Mouse (Mus musculus) cerebellum, adult 2 months (tissue): ENCODE results near the gene Ablim2. TPM values are rescaled to one million over a fixed set of nuclear protein-coding genes. Genes with fewer than 3 reads are reported as not detected.

Experiments
- DNase-seq, 2 experiments: peaks; one replicate each; pipeline ENCODE4 v3.0.0; 2021
- H3K27ac ChIP-seq: fragments of 200-500 bp; 2 replicates; pipeline ENCODE4 v1.5.1; 2012; ENCODE audit warnings: low read length, control low read depth, inconsistent platforms; ENCODE audit not compliant: insufficient read depth
- H3K27me3 ChIP-seq: fragments of 200-500 bp; 2 replicates; pipeline ENCODE4 v1.6.1; 2012; ENCODE audit warnings: inconsistent platforms, mild to moderate bottlenecking, low read length, moderate library complexity; ENCODE audit not compliant: control insufficient read depth, insufficient read depth
- H3K4me1 ChIP-seq: fragments of 200-500 bp; 2 replicates; pipeline ENCODE4 v1.6.1; 2011; ENCODE audit warnings: low read length; ENCODE audit not compliant: control insufficient read depth, insufficient read depth
- H3K4me3 ChIP-seq: fragments of 200-500 bp; replicated peaks from 2 replicates; pipeline ENCODE3; 2011; ENCODE audit warnings: mild to moderate bottlenecking, low read depth, low read length, control low read depth; ENCODE audit not compliant: insufficient read depth
- CTCF ChIP-seq: fragments of 200-500 bp; IDR thresholded peaks from 2 replicates; pipeline ENCODE4 v1.5.1; 2011; ENCODE audit warnings: low read depth, mild to moderate bottlenecking, control low read depth, low read length, moderate library complexity, borderline replicate concordance; ENCODE audit not compliant: insufficient read depth
- POLR2A ChIP-seq: fragments of 200-500 bp; IDR thresholded peaks from 2 replicates; pipeline ENCODE4 v1.6.1; 2011; ENCODE audit warnings: low read length, control low read depth, borderline replicate concordance; ENCODE audit not compliant: insufficient read depth
- WGBS: fragments of 180-500 bp; shearing (Covaris S2); methylation state at CpG from one replicate; pipeline ENCODE4 v1.1.7; 2018; 5-methylcytosine and 5-hydroxymethylcytosine counted together
- polyA plus RNA-seq: library from polyadenylated mRNA; depleted of rRNA; stranded (reverse); fragments of >200 nt; gene quantifications from 2 replicates; pipeline ENCODE4 v1.2.3, GENCODE M21; 2012

Gene Ablim2
- polyA plus RNA-seq, 1 experiment, result 99.9 TPM

DNA sequence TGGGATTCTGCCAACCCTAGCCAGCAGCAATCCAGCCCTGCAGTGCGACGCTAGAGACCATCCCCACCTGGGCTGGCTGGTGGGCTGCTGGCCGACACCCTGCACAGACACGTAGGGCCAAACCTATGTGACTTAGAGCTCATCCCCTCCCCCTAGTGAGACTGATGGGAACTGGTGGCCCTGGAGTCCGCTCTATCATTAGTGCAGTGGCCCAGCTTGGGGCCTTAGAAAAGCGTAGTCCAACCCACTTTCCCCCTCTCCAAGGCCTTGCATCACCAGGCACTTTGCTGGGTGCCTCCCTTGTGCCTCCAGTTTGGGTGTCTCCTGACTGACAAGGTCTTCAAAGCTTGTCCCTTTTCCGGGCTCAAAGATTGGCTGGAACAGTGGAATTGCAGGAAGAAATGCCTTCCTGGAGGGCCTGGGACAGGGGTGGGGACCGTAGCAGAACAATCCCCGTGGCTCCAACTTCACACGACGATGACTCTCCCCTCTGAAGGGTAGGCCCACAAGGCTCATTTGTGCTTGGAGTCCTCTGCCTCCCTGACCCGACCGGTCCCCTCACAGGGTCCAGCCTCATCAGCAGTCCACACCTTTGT, 16.4 kb upstream of the Ablim2 start:
- Histone ChIP-seq H3K27ac (no peak overlapping the region), H3K27me3 (no peaks in the 10 kb centered on the region), H3K4me1 (peaks cover 5% of the 10 kb centered on the region), H3K4me3 (no peak overlapping the region)
- TF ChIP-seq CTCF, result no peak
- no peak for TF ChIP-seq POLR2A
- DNase-seq, result no peak
- WGBS, result 61% methylated on average over 13 of the region's 13 CpGs

DNA sequence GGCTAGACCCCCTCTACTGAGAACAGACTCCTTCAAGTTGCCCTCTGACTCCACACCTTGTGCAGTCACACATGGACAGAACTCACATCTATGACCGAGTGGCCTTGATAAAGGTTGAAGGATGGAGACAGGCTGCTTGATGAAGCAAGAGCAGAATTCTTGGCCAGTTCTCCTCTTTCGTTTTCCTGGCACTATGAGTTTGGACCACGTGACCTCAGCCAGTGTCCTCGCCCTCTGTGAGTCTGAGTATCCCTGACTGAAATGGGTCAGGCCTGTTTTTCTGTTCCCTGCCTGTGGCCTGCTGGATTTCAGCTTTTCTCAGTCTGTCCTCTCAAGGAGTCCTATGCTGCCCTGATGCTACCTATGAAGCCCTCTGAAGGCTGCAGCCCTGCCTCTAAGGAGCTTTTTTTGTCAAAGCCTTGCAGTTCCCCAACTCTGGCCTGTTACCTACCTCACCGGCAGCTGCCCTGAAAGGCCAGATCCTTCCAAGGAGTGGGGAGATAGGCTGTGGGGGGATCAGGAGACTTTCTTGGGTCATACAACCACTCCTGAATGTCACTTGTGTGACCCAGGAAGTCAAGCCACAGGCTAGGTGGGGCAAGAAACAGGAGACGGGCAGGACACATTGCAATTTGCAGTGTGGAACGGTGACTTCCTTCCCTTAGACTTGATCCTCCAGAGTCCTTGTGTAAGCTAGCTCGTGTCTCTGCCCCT, 14.3 kb upstream of the Ablim2 start:
- no peak for TF ChIP-seq POLR2A
- TF ChIP-seq CTCF, result no peak
- WGBS, result 66% methylated on average over 8 of the region's 8 CpGs
- H3K27ac ChIP-seq, result no peak overlapping the region
- no peaks in the 10 kb centered on the region for H3K27me3 ChIP-seq
- H3K4me3 ChIP-seq, result no peak overlapping the region
- DNase-seq, result no peak
- no peaks in the 10 kb centered on the region for H3K4me1 ChIP-seq

DNA sequence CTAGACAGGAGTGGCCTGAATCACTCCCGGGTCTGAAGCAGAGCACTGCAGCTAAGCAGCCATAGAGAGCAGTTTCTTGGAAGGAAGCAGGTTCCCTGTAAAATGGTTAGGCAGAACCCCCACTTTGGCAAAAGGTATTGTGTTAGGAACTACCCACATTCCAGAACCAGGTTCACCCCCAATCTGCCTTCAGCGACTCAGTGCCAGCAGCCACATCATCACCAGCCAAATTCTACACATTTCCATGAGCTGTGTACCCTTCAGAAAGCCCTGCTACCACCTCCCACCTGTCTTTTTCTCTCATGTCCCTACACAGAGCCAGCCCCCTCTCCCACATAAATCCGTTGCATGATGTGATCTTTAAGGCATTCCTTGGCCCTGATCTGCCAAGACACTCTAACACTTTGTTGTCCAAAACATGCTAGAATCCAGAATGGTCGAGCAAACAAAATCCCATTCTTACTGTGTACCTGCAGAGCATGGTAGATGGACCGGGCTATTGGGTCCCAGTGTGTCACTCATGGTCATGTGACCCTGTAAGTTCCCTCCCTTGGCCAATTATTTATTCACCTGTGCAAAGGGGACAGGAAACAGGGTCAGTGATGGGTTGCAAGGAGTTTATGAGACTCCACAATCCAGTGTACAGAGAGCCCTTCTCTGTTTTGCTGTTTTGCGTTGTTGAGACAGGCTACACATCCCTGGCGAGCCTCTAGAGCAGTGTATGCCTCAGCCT, 13.5 kb upstream of the Ablim2 start:
- no peak overlapping the region for H3K27ac ChIP-seq
- TF ChIP-seq CTCF, result no peak
- no peak for TF ChIP-seq POLR2A
- no peaks in the 10 kb centered on the region for H3K27me3 ChIP-seq
- no peak overlapping the region for H3K4me3 ChIP-seq
- no peaks in the 10 kb centered on the region for H3K4me1 ChIP-seq
- 82% methylated on average over 7 of the region's 7 CpGs for WGBS
- DNase-seq, result no peak

DNA sequence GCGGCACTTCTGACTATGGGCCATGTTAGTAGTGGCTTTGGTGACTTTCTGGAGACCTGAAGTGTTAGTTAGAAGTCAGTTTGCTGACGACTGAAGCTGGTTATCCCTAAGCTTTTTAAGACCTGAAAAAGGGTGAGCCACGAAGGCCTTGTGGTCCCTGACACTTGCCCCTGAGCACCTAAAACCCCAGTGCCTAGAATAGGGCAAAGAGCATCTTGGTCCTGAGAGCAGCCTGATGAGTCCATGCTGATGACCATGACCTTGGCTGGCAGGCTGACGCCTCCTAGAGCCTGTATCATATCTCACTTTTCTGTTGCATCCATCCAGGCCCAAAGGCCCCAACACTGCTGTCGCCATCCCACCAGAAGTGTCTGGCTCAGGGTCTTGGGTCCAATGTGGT, 12.3 kb upstream of the Ablim2 start:
- H3K27me3 ChIP-seq, result no peaks in the 10 kb centered on the region
- TF ChIP-seq CTCF (no peak), POLR2A (no peak)
- 90% methylated on average over 5 of the region's 5 CpGs for WGBS
- H3K27ac ChIP-seq, result no peak overlapping the region
- DNase-seq, result no peak
- H3K4me1 ChIP-seq, result no peaks in the 10 kb centered on the region
- no peak overlapping the region for H3K4me3 ChIP-seq

DNA sequence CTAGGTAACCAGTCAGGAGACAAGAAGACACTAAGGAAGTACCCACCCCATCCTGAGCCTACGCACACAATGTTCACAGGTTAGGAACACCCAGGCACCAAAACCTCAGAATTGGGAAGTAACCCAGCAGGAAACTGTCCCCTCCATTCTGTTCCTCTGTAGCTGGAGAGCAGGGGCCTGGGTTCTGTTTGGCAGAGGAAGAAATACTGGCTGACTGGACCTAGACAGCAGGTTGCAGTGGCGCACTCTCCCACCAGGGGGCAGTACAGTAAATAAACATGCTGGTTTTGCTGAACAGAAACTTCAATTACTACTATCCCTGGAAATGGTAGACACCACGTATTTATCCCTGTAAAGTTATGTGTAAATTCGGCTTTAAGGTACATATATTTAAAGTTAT, 10.8 kb upstream of the Ablim2 start:
- WGBS, result 27% methylated on average over 4 of the region's 4 CpGs
- no peaks in the 10 kb centered on the region for H3K4me1 ChIP-seq
- DNase-seq, result peak; percentile 55 to 73
- H3K27ac ChIP-seq, result no peak overlapping the region
- no peaks in the 10 kb centered on the region for H3K27me3 ChIP-seq
- TF ChIP-seq POLR2A, result no peak
- TF ChIP-seq CTCF, result peak; percentile 92
- no peak overlapping the region for H3K4me3 ChIP-seq

DNA sequence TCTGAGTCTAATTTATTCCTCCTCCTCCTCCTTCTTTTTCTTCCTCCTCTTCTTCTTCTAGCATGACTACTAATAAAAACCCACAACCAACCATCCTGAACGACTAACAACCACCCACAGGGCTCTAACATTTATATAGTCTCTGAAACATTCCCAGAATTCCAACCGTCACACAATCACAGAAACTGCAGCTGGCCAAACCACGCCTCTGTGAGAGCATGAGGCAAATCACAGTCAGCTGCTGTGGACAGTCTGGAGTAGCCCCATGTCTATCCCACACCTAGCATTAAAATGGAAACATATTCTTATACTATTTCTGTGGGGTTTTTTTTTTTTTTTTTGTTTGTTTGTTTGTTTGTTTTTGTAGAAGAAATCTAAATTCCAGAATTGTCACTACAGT, 8.3 kb upstream of the Ablim2 start:
- no peak overlapping the region for H3K4me3 ChIP-seq
- H3K27ac ChIP-seq, result no peak overlapping the region
- H3K27me3 ChIP-seq, result no peaks in the 10 kb centered on the region
- no peak for DNase-seq
- TF ChIP-seq CTCF, result no peak
- TF ChIP-seq POLR2A, result no peak
- 68% methylated on average over 3 of the region's 3 CpGs for WGBS
- no peaks in the 10 kb centered on the region for H3K4me1 ChIP-seq

DNA sequence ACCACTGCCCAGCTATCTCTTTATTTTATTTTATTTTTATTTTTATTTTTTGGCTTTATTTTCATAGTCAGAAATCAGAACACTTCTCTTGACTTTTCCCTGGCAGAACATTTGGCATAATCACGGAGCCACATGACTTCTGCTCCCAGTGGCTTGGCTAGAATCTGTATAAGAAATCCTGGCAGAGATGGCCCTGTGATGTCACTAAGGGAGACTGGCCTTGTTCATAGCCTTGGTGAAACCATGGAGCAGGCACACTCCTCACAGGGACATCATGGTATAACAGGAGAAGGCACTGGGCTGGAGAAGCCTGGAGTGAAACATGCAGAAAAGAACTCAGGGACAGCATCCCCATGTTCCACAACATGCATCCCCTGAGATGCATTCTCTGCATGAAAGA, 7.7 kb upstream of the Ablim2 start:
- no peak for DNase-seq
- Histone ChIP-seq H3K27ac (no peak overlapping the region), H3K27me3 (no peaks in the 10 kb centered on the region), H3K4me1 (no peaks in the 10 kb centered on the region), H3K4me3 (no peak overlapping the region)
- WGBS, result 30% methylated on average over 1 of the region's 1 CpGs
- TF ChIP-seq CTCF, result no peak

DNA sequence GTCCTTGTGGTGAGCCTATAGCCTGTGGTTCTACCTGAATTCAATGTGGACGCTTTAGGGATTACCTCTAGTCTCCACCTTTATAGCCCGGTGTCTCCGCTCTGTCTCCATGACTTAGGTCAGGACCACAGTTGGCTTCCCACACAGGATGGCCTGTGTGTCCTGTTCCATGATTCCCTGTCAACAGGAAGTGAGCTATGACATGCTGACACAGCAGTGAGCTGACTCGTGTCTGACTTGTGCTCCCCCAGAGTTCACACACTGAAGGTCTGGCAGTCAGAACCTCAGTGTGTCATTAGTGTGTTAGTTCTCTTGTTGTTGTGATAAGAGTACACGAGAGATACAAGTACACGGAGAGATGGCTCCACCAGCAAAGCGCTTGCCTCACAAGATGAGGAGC, 6.7 kb upstream of the Ablim2 start:
- Histone ChIP-seq H3K4me1 (no peaks in the 10 kb centered on the region), H3K27ac (no peak overlapping the region), H3K27me3 (no peaks in the 10 kb centered on the region), H3K4me3 (no peak overlapping the region)
- TF ChIP-seq POLR2A (no peak), CTCF (no peak)
- WGBS, result 90% methylated on average over 7 of the region's 7 CpGs
- no peak for DNase-seq
